Mouse (Mus musculus): ENCODE data around the gene Hfm1. TPM values are rescaled to one million over a fixed set of nuclear protein-coding genes. Genes with fewer than 3 reads are reported as not detected.

Gene Hfm1
- total RNA-seq, 2 experiments from 2014 or later = 0.60 TPM; not detected in 1

DNA sequence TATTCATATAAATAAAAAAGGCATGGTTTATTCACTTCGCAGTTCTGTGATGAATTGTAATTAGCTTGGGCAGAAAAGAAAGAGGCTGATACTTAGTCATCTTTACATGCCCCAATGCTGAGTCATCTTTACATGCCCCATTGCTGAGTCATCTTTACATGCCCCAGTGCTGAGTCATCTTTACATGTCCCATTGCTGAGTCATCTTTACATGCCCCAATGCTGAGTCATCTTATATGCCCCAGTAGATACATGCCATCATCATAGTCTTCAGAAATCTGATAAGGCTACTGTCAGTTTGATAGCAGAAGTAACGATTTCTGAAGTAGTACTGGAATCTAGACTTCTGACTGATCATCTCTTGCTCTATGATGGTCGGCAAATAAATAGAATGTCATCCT lies 72.8 kb downstream of the Hfm1 start:
- ATAC-seq (replicated peaks; ENCODE audit: low FRiP score, poor library complexity, severe bottlenecking) = no peak

DNA sequence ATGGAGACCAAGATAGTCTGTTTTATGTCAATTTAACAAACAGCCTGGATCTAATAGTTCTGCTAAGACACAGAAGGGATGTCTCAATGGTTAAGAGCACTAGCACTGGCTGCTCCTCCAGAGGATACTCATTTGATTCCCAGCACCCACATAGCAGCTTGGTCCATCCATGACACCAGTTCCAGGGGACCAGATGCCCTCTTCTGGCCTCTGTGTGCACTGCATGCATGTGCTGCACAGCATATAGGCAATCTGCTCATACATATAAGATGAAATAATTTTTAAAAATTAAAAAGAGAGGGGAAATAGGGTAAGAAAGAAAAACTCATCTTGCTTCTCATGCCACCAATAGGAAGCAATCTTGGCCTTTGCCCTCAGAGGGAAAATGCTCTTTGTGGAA lies 79.1 kb downstream of the Hfm1 start:
- ATAC-seq (replicated peaks; ENCODE audit: low FRiP score, poor library complexity, severe bottlenecking) = no peak

DNA sequence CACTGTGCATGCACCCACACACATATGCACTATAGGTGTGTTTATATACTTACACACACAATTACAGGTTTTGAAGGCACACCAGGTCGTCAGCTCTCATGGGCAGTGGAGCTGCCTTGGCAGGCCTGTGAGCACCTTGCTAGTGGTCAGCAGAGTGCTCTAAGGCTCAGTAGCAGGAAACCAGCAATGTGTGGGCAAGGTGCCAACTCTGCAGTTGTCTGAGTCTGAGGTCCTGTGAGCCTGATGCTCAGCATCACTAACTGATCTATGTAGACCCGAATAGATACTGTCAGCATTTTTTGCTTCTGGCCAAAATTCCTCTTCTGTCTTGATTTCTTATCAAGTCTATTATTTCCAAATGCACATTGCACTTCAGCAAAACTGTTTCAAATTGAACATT lies 82.2 kb downstream of the Hfm1 start:
- no peak for ATAC-seq (replicated peaks; ENCODE audit: low FRiP score, poor library complexity, severe bottlenecking)

DNA sequence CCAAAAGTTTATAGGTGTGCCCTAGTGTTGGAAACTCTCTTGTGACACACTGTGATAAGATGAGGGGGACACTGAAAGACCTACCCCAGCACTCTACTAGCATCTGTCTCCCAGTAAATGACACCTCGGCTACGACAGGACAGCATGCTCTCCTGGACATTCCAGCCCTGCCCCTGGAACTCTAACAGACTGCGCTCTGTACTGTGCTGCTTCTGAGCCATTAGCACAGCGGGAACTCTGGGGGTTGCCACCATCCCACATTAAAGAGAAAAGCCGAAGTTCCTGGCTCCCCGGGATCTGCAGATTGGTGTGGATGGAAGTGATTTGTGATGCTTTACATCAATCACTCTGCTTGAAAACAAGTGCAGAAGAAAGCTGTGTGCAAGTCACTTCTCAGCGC lies 93.1 kb downstream of the Hfm1 start:
- ATAC-seq (replicated peaks; ENCODE audit: low FRiP score, poor library complexity, severe bottlenecking) = no peak

DNA sequence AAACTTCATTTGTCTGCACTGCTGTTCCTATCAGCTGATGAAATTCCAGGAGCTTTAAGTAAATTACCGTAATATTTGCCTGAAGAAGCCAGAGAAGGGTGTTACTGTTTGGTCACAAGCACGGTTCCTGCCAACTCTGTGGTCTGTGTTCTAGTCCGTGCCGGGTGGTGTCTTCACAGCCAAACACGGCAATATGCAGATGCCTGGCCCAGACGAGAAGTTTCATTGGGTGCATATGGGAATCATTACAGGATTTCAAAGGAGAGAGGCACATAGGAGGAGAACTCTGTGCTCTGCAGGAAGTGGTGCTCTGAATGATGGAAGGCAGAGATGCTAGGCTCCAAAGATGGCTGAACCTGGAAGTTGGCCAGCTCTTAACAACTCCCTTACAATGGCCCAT lies 94.7 kb downstream of the Hfm1 start:
- ATAC-seq (replicated peaks; ENCODE audit: low FRiP score, poor library complexity, severe bottlenecking) = no peak

DNA sequence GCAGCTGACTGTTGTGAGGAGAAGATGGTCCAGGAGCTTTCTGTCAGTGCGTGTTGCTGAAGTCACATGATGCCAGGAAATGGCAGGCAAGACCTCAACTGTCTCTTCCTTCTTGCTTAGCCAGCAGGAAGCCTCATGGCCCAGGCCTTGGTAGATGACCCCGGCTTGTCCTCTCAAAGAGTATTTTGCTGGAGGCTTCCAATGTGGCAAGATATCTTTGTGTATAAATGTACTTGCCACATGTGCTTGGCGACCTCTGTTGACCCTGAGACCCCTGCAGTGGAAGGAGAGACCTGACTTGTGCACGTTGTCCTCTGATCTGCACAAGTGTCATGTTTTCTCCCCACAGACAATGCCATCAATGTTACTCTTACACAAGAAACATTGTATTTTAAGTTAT lies 95.3 kb downstream of the Hfm1 start:
- ATAC-seq (replicated peaks; ENCODE audit: low FRiP score, poor library complexity, severe bottlenecking) = no peak

DNA sequence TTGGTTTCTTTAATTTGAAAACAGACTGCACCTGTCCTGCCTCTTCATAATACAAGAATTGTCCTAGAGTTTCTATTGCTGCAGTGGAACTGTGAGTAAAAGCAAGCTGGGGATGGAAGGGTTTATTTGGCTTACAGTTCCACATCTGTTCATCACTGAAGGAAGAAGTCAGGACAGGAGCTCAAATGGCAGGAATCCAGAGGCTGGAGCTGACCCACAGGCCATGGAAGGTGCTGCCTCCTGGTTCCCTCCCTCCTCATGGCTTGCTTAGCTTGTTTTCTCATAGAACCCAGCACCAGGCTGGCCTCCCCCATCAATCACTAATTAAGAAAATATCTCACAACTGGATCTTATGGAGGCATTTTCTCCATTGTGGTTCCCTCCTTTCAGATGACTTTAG lies 99.4 kb downstream of the Hfm1 start:
- ATAC-seq (replicated peaks; ENCODE audit: low FRiP score, poor library complexity, severe bottlenecking) = no peak

DNA sequence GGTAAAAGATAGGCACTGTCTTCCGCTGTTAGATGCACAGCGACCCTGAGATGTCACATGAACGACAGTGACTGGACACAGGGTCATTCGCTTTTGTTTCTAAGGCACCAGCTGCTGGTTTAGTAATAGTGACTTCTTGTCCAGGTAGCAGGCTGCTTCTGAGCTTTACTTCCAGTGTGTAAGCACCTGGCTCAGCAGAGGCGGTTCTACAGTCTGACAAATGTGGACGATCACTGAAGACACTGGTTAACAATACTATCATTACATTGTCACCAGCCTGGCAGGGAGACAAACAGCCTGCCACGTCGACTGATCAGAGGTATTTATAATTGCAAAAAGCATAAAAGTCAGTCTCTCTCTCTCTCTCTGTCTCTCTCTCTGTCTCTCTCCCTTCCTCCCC lies 100.1 kb downstream of the Hfm1 start:
- ATAC-seq (replicated peaks; ENCODE audit: low FRiP score, poor library complexity, severe bottlenecking) = no peak

DNA sequence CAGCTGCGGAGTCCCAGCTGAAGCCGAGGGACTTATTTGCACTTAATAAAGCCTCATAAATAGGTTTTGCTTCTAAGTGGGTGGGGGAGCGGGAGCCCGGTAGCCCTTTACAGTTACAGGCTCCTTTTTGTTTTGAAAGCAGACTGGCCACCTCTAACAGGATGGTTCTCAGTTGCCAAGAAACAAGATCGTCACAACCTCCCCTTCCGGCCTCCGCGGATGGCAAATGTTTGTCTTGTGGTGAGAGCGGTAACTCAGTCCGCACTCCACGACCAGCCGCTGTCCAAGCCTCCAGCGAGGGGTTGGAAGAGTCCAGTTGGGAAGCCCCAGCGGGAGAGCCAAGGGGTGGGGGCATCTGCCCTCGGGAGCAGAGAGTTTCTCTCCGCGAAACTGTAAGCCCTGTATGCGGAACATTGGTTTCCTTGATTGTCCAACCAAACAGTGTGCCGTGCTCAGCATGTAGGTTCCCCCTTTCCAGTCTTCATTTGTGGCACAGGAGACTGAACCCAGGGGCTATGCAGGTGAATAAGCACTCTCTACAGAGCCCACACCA lies 100.7 kb downstream of the Hfm1 start:
- no peak for ATAC-seq (replicated peaks; ENCODE audit: low FRiP score, poor library complexity, severe bottlenecking)

DNA sequence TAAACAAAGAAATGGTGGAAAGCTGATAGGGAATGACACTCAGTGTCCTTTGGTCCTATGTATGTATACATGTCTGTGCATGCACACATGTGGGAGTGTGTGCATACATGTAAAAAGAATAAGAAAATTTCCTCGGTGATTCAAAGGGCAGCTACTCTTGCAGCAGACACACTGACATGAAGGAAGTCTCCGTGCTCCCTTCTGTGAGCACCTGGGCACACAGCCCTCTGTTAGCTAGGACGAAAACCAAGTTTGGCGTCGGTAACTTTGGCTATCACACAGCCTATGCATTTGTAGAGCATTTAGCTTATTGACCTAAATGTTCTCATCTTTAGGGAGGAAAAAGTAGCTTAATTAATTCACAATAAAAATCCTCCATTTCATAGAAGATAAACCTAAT lies 101.4 kb downstream of the Hfm1 start:
- ATAC-seq (replicated peaks; ENCODE audit: low FRiP score, poor library complexity, severe bottlenecking) = no peak

DNA sequence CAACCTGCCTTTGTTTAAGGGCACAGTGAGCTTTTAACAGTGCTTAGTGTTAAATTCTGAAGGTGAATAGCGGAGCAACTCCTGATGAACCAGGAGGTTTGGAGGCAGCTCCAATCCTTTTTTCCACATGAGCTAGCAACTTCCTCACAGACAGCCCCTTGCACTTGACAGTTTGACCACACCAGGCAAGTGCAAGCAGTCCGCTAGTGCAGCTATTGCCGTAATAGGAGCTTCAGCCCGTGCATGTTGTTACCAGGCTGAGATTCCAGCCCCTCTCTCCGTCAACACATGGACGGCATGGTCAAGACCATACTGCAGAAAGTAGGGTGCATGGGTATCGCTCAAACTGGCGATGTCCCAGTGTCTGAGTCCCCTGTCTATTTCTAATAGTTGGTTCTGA lies 106.5 kb downstream of the Hfm1 start:
- ATAC-seq (replicated peaks; ENCODE audit: low FRiP score, poor library complexity, severe bottlenecking) = no peak

DNA sequence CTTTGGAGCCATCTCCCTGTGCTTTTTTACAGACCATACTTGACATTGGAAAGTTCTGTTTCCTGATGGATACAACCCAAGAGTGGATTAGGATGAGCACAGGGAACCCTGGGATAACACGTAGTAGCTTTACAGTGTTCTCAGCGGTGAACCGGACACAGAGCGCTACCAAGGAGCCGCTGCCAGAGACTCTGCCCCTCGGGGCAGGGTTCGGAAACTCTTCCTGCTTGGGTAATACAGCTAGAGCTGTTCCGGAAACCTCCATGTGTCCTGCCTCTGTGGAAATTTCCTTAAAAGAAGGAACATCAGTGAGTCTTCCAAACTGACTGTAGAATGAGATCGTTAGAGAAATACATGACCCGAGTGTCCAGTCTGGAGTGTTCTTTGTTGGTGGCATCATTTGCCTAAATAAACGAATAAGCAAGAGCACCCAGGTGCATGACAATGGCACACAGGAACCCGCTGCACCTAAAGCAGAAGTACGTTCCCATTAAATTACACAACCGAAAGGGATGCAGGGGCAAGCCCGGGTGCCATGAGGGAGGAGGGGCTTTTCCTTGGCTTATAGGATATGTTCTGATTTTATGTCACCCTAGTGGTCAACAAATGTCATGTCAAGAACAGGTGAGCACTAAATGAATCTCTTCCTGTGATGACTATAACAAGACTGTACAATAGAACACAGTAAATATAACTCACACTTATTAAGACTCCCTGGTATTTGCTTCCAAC lies 110.0 kb downstream of the Hfm1 start:
- ATAC-seq (replicated peaks; ENCODE audit: low FRiP score, poor library complexity, severe bottlenecking) = no peak

DNA sequence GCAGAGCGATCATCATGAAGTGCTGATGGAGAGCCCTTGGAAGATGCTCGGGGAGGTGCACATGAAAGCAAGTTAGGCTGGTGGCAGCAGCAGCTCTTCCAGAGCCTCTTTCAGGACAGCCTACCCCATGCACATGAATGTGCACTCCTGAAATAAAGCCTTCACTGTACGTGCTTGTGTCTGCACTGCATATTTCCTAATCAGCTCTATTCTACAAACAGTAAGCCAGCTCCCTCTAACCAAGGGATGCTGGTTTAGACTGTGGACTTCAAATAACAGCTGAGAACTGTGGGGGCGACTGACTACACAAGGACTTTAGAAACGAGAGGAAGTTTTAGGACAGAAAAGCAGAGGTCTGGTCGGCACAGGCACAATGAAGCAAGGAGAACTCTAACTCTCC lies 111.5 kb downstream of the Hfm1 start:
- ATAC-seq (replicated peaks; ENCODE audit: low FRiP score, poor library complexity, severe bottlenecking) = no peak

DNA sequence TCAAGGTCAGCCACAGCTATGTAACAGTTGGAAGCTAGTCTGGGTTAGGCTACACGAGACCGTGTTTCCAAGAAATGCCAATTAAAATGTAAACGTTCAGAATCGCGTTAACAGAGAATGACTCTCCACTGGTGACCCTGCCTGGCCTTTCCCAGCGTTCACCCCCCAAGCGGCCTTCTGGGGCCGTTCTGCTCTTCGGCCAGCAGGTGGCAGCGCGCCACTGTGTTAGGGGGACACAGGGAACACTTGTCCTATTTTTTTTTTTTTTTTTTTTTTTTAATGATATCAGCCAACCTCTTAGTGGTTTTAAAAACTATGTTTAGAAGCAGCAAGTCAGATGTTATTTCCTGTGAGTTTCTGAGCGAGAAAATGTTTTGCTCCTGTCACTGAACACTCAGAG lies 123.0 kb downstream of the Hfm1 start:
- peak; percentile 70 for ATAC-seq (replicated peaks; ENCODE audit: low FRiP score, poor library complexity, severe bottlenecking)

DNA sequence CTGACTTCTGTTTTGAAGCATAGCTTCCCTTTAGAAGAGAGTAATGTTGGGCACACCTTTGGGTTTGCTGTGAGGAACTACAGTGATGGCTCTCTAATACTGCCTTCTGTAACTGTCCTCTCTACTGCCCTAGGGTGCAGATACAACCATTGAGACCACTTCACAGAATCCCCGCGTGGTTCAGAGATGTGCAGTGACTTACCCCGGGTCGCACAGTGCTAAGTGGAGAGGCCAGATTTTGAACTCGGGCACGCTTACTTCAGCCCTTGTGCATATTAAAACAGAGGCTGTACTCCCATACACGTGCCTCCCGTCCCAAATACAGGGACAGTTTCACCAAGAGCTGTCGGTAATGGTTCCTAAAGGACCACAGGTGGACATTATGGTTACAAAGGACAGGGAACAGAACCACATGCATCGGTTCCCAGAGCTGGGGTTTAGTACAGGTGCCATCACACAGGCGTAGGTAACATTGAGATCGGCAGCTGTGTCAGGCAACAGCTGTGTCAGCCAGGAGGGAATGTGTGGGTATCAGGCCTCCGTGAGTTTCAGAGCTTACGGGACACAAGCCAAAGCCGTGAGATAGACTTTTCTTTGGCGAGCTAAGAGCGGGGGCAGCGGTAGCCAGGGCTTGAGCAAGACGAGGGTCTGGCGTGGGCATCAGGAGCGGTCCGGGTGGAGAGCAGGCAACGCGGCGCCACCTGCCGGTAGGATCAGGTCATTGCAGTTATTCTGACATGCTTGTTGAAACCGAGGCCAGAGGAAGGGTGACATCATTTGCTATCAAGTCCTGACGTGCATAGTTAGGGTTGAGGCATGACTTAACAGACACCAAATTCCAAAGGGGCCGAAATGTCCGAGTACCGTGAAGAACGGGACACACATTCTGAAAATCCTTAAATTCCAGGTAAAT lies 124.0 kb downstream of the Hfm1 start:
- peak; percentile 91 for ATAC-seq (replicated peaks; ENCODE audit: low FRiP score, poor library complexity, severe bottlenecking)

DNA sequence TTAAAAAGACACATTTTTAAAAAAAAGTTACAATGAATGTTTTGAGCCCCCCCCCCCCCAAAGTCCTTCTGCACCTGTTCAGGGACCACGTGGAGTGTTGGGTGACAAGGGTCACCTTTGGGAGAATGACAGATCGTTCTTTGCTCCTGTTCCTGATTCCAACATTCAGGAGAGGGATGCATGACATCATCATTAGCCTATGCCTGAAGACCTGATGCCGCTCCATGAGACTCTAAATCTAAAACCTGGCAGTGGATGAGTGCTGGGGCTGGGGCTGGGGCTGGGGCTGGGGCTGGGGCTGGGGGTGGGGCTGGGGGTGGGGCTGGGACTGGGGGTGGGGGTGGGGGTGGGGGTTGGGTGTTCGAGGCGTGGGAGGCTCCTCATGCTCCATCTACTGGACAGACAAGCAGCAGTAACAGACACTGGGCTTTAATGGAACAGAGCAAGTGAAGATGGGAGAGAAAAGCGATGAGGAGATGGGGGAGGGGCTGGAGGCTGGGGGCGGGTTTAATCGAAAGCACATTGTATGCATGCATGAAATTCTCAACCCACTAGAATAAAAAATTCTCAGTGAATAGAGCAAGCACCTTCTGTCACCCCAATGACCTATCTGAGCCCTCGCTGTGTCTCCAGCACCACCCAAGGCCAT lies 124.8 kb downstream of the Hfm1 start:
- no peak for ATAC-seq (replicated peaks; ENCODE audit: low FRiP score, poor library complexity, severe bottlenecking)

DNA sequence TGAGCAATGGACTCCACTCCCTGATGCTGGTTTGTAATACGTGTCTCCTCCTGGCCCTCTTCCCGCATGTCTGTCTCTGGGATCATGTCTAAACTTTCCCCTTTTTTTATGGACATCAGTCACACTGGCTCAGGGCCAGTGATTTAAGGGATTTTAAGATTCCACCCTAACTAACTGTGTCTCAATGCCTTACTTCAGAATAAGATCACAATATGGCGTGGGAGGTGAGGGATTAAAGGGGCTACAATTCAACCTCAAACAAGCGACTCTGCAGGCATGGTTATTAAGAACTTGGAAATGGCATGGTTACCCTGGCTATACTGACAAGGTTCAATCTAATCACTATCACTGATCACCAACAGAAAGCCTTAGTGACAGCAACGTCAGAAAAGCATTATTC lies 128.2 kb downstream of the Hfm1 start:
- ATAC-seq (replicated peaks; ENCODE audit: low FRiP score, poor library complexity, severe bottlenecking) = no peak

DNA sequence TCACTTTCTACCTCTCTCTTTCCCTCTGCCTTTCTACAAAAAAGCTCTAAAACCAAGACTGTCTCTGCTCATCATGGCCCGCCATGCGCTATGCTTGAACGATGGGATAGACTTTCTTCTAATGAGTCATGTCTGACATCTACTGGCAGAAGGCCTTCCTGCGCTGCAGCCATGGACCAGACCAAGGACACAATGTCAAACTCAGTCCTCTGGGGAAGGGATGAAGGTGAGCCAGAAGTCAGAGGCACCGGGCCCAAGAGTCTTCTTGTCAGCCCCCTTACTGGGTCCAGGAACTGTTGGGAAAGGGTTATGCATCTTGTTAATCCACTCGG lies 134.9 kb downstream of the Hfm1 start:
- 0 out of 2 replicates have a peak, but pooled peaks have one; percentile 35 for ATAC-seq (replicated peaks; ENCODE audit: low FRiP score, poor library complexity, severe bottlenecking)

DNA sequence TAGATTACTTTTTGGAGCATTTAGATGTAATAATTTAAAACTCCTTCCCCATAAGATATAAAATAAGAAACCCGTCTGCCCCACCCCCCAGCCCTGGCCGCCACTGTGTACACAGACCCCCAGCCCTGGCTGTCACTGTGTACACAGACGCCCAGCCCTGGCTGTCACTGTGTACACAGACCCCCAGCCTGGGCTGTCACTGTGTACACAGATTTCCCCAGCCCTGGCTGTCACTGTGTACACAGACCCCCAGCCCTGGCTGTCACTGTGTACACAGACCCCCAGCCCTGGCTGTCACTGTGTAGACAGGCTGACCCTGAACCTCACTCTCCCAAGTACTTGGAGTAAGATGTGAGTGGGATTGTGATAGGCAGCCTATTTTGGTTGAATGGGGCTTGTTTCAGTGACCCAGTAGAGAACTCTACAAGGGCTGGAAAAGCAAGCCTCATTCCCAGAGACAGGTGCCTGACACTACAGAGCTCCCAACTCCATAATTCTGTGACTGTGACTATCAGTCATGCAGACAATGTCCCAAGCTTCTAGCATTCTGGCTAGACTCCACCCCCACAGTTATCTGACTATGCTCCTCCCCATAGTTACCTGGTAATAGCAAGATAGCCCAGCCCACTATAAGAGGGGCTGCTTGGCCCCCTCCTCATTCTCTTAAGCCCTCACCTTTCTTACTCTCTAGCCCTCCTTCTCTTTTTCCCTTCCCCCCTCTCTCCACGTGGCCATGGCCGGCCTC lies 135.5 kb downstream of the Hfm1 start:
- no peak for ATAC-seq (replicated peaks; ENCODE audit: low FRiP score, poor library complexity, severe bottlenecking)
